Mouse (Mus musculus): ENCODE data around the gene Cobll1.

DNA sequence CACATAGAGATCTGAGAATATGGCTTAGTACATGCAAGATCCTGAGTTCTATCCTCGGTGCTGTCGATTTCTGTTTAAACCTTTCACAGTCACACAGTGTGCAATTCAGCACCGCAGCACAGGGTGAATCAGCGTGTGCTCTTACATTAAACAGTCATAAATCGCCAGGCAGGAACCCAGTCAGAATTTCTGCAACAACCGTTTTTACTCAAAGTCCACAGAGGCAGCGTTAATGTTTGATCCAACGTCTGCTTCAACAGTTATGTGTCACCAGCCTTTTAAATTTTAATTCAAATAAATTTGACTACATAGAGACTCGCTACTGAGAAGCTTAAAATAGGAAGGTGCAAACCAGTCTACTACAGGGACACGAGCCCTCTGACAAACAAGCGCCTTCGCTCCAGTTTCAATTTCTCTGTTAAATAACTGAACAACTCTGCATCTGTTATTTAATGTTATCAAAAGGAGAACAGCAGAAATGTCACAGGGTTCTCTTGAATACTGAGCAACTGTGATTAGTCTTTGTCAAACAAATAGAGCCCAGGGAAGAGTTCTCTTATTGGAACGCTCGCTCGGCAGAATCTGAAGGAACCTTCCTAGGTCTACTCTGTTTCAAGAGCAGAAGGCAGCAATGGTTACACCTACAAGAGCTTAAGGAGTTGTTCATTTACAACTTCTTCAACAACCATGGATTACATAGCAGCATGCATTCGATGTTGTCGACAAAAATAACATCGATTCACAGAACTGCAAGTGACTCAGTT lies 68.3 kb downstream of the Cobll1 start:
- TF ChIP-seq HCFC1 (IDR thresholded peaks at IDR 0.05; ENCODE audit: borderline replicate concordance, insufficient read depth, low read length) (no peak), ZNF384 (IDR thresholded peaks at IDR 0.05; ENCODE audit: low read depth, low read length) (no peak), MAFK (IDR thresholded peaks at IDR 0.05; ENCODE audit: insufficient read depth, low read depth, low read length) (no peak)

Data from ES-E14 (cell line).